Mouse (Mus musculus) spleen, postnatal 10 days (tissue): ENCODE results near the gene Birc3.
A peak's percentile ranks its signal among the peaks of the same experiment; 100 is the strongest.
"Not testable (repeated sequence)": the region's sequence is repeated elsewhere in the genome, so short reads cannot be mapped to it uniquely, and the experiment has no call there.

Experiments used
- DNase-seq, 2 experiments: peaks; one replicate each; pipeline ENCODE4 v3.0.0; 2021 to 2022; ENCODE audit warnings: low spot score in 2 of 2

Birc3 gene

GRCm38 (mm10) chr9:7872775-7873439, at the start of gene Birc3:
TSS of gene Birc3 (minus strand) at chr9:7873186.
- peak; percentile 72 to 85 for DNase-seq

GRCm38 (mm10) chr9:7914925-7915324, 41.9 kb upstream of the Birc3 start:
- DNase-seq: no peak

- DNase-seq: peak in 1 of 2 experiments; percentile 21
Observed at GRCm38 (mm10) chr9:7914487-7914886, 41.5 kb upstream of the Birc3 start.

GRCm38 (mm10) chr9:7913953-7914352, 41.0 kb upstream of the Birc3 start:
- DNase-seq: no peak

GRCm38 (mm10) chr9:7907351-7907985, 34.5 kb upstream of the Birc3 start:
- no peak for DNase-seq

GRCm38 (mm10) chr9:7906564-7906963, 33.6 kb upstream of the Birc3 start:
- DNase-seq: no peak

GRCm38 (mm10) chr9:7903825-7904224, 30.8 kb upstream of the Birc3 start:
- no peak for DNase-seq

- no peak for DNase-seq
Observed at GRCm38 (mm10) chr9:7903262-7903661, 30.3 kb upstream of the Birc3 start.

- DNase-seq: no peak
Observed at GRCm38 (mm10) chr9:7902311-7902710, 29.3 kb upstream of the Birc3 start.

- no peak for DNase-seq
Observed at GRCm38 (mm10) chr9:7900965-7901364, 28.0 kb upstream of the Birc3 start.

- DNase-seq: peak; percentile 43 to 80
Observed at GRCm38 (mm10) chr9:7897502-7897901, 24.5 kb upstream of the Birc3 start.

- DNase-seq: not testable (repeated sequence)
Observed at GRCm38 (mm10) chr9:7891796-7892195, 18.8 kb upstream of the Birc3 start.

GRCm38 (mm10) chr9:7891177-7891576, 18.2 kb upstream of the Birc3 start:
- DNase-seq: no peak

GRCm38 (mm10) chr9:7884346-7884745, 11.4 kb upstream of the Birc3 start:
- DNase-seq: no peak

- no peak for DNase-seq
Observed at GRCm38 (mm10) chr9:7882304-7882865, 9.4 kb upstream of the Birc3 start.

- peak in 1 of 2 experiments; percentile 21 for DNase-seq
Observed at GRCm38 (mm10) chr9:7873511-7874211, 675 bp upstream of the Birc3 start.

- DNase-seq: no peak
Observed at GRCm38 (mm10) chr9:7872044-7872774, 777 bp downstream of the Birc3 start.

- DNase-seq: peak in 1 of 2 experiments; percentile 14
Observed at GRCm38 (mm10) chr9:7871316-7872043, 1.5 kb downstream of the Birc3 start.

GRCm38 (mm10) chr9:7870556-7871315, 2.2 kb downstream of the Birc3 start:
- no peak for DNase-seq

- peak in 1 of 2 experiments; percentile 34 for DNase-seq
Observed at GRCm38 (mm10) chr9:7868838-7869491, 4.0 kb downstream of the Birc3 start.
